Mouse (Mus musculus) heart, adult 2 months (tissue): ENCODE measurements around the gene Rad52.

Experiments
- CTCF ChIP-seq: fragments of 200-600 bp; IDR thresholded peaks from 2 replicates; pipeline ENCODE4 v1.8.1; 2022; ENCODE audit warnings: antibody characterized with exemption, mild to moderate bottlenecking, moderate library complexity
- POLR2A ChIP-seq: fragments of 200-500 bp; IDR thresholded peaks from 2 replicates; pipeline ENCODE4 v1.6.1; 2011; ENCODE audit warnings: mild to moderate bottlenecking, low read depth, low read length, control low read depth; ENCODE audit not compliant: insufficient read depth

- TF ChIP-seq CTCF, result no peak
- no peak for TF ChIP-seq POLR2A
These were observed 41.0 kb upstream of the Rad52 start for GRCm38 (mm10) chr6:119861519-119861918.
